8 mouse cellular contexts compared by ENCODE assay signal in genomic region chr2:58680794-58681193, GRCm38 (mm10).
A peak's percentile ranks its signal among the peaks of the same experiment; 100 is the strongest.
DNase-seq lines count a peak whose midpoint lies in the region; ATAC-seq and TF ChIP-seq lines count a peak whose summit lies in the region.

No protein-coding gene starts in this region.

- H3K4me3 ChIP-seq in hindbrain, embryonic 11.5 days (ENCODE audit: low read depth, low read length) = no peak overlapping the region
- no peak overlapping the region for H3K4me3 ChIP-seq in hindbrain, embryonic 12.5 days
- H3K4me3 ChIP-seq in E14TG2a.4 (replicated peaks; ENCODE audit: low read length) = no peak overlapping the region

- no peaks in the 10 kb centered on the region for H3K9me3 ChIP-seq in hindbrain, embryonic 11.5 days (ENCODE audit: control insufficient read depth, low read length)
- H3K9me3 ChIP-seq in hindbrain, embryonic 12.5 days (replicated peaks) = no peaks in the 10 kb centered on the region
- H3K9me3 ChIP-seq in E14TG2a.4 (ENCODE audit: low read length) = peaks cover 30% of the 10 kb centered on the region

- no peaks in the 10 kb centered on the region for H3K36me3 ChIP-seq in hindbrain, embryonic 11.5 days (ENCODE audit: control insufficient read depth, insufficient read depth, low read length)
- H3K36me3 ChIP-seq in hindbrain, embryonic 12.5 days = no peaks in the 10 kb centered on the region
- no peaks in the 10 kb centered on the region for H3K36me3 ChIP-seq in E14TG2a.4 (ENCODE audit: insufficient read depth, low read length)

- ATAC-seq in hindbrain, embryonic 11.5 days (ENCODE audit: low FRiP score) = no peak
- no peak for ATAC-seq in hindbrain, embryonic 12.5 days (ENCODE audit: low FRiP score)

- H3K27me3 ChIP-seq in hindbrain, embryonic 11.5 days (ENCODE audit: control insufficient read depth, insufficient read depth, low read length) = no peaks in the 10 kb centered on the region
- H3K27me3 ChIP-seq in hindbrain, embryonic 12.5 days = no peaks in the 10 kb centered on the region
- H3K27me3 ChIP-seq in E14TG2a.4 (ENCODE audit: insufficient read depth, low read length) = no peaks in the 10 kb centered on the region

- peak; percentile 58 for TF ChIP-seq CTCF in E14TG2a.4 (conservative IDR thresholded peaks at IDR 0.05; ENCODE audit: low read length)

- H3K9ac ChIP-seq in hindbrain, embryonic 11.5 days (ENCODE audit: low read depth, low read length) = no peak overlapping the region
- no peak overlapping the region for H3K9ac ChIP-seq in hindbrain, embryonic 12.5 days

- no peaks in the 10 kb centered on the region for H3K4me1 ChIP-seq in hindbrain, embryonic 11.5 days (replicated peaks; ENCODE audit: control insufficient read depth, insufficient read depth, low read length)
- no peaks in the 10 kb centered on the region for H3K4me1 ChIP-seq in hindbrain, embryonic 12.5 days
- no peaks in the 10 kb centered on the region for H3K4me1 ChIP-seq in E14TG2a.4 (replicated peaks; ENCODE audit: low read depth, low read length)

- WGBS in hindbrain, embryonic 11.5 days = 34% methylated on average over 6 of the region's 6 CpGs
- WGBS in hindbrain, embryonic 12.5 days = 39% methylated on average over 6 of the region's 6 CpGs

- H3K4me2 ChIP-seq in hindbrain, embryonic 11.5 days (replicated peaks; ENCODE audit: low read depth, low read length) = no peak overlapping the region
- H3K4me2 ChIP-seq in hindbrain, embryonic 12.5 days (replicated peaks) = no peak overlapping the region

- DNase-seq in hindbrain, embryonic 11.5 days (ENCODE audit: low spot score) = peak; percentile 74
- peak; percentile 59 for DNase-seq in cerebellum, adult 8-10 months
- peak; percentile 61 to 69 for DNase-seq in frontal cortex, postnatal 36 days (ENCODE audit: low spot score in 2 of 2)
- DNase-seq in kidney, postnatal 36 days = peak; percentile 57 to 86
- DNase-seq in lung, postnatal 10 days = peak; percentile 75
- peak; percentile 43 for DNase-seq in thymus, postnatal 14 days

- H3K27ac ChIP-seq in hindbrain, embryonic 11.5 days (ENCODE audit: low read depth, low read length) = no peak overlapping the region
- no peak overlapping the region for H3K27ac ChIP-seq in hindbrain, embryonic 12.5 days
